Mouse (Mus musculus) neural tube, embryonic 12.5 days (tissue): ENCODE measurements at regions not wholly inside any gene's neighbourhood (a gene's known extent, or its start where the extent isn't known, plus 50 kb on each side); places are given as distances from the start of the nearest gene placed in this dataset.

Experiments
- ATAC-seq: fragments of 200-750 bp; cut with Nextera tagmentation; 2 replicates; pipeline ENCODE4 v1.8.0; 2017; ENCODE audit warnings: low read depth, mild to moderate bottlenecking, moderate TSS enrichment, moderate library complexity; ENCODE audit not compliant: low FRiP score
- H3K27ac ChIP-seq: fragments of 300-500 bp; sonication (generic); 2 replicates; pipeline ENCODE4 v1.5.1; 2016
- H3K27me3 ChIP-seq: fragments of 300-500 bp; sonication (generic); replicated peaks from 2 replicates; pipeline ENCODE4 v1.6.1; 2016; ENCODE audit warnings: mild to moderate bottlenecking
- H3K36me3 ChIP-seq: fragments of 300-500 bp; sonication (generic); 2 replicates; pipeline ENCODE4 v1.6.1; 2016; ENCODE audit warnings: mild to moderate bottlenecking
- H3K4me1 ChIP-seq: fragments of 300-500 bp; sonication (generic); 2 replicates; pipeline ENCODE4 v1.6.1; 2016
- H3K4me2 ChIP-seq: fragments of 300-500 bp; sonication (generic); replicated peaks from 2 replicates; pipeline ENCODE4 v1.6.1; 2016; ENCODE audit warnings: mild to moderate bottlenecking
- H3K4me3 ChIP-seq: fragments of 300-500 bp; sonication (generic); 2 replicates; pipeline ENCODE4 v1.5.1; 2016
- H3K9ac ChIP-seq: fragments of 300-500 bp; sonication (generic); 2 replicates; pipeline ENCODE4 v1.6.1; 2016; ENCODE audit warnings: mild to moderate bottlenecking
- H3K9me3 ChIP-seq: fragments of 300-500 bp; sonication (generic); 2 replicates; pipeline ENCODE4 v1.6.1; 2016; ENCODE audit warnings: mild to moderate bottlenecking
- WGBS: fragments of 180-500 bp; shearing (Covaris S2); methylation state at CpG from one replicate; pipeline ENCODE4 v1.1.7; 2016; 5-methylcytosine and 5-hydroxymethylcytosine counted together

DNA sequence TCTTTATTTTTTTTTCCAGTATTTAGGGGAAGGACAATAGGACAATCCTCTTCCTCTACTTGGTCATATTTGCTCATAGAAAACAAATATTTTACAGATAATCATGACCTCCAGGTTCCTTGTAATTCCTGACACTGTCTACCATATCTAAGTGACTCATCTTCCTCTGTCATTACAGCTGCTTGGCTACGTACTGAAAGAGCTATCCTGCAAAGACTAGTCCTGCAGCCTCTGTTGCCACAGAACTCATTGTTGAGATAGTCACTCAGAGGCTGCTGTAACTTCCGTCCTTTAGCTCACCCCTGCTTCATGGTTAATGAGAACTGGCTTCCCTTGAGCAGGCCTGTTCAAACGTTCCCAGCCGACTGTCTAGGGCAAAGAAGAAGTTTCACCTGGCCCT is 93.7 kb upstream of the Tsc22d2 start:
- H3K9ac ChIP-seq: no peak overlapping the region
- H3K4me1 ChIP-seq: no peaks in the 10 kb centered on the region
- H3K27me3 ChIP-seq: no peaks in the 10 kb centered on the region
- no peak for ATAC-seq
- no peak overlapping the region for H3K27ac ChIP-seq
- no peak overlapping the region for H3K4me2 ChIP-seq
- 80% methylated on average over 4 of the region's 4 CpGs for WGBS
- H3K4me3 ChIP-seq: no peak overlapping the region
- no peaks in the 10 kb centered on the region for H3K36me3 ChIP-seq
- no peaks in the 10 kb centered on the region for H3K9me3 ChIP-seq

DNA sequence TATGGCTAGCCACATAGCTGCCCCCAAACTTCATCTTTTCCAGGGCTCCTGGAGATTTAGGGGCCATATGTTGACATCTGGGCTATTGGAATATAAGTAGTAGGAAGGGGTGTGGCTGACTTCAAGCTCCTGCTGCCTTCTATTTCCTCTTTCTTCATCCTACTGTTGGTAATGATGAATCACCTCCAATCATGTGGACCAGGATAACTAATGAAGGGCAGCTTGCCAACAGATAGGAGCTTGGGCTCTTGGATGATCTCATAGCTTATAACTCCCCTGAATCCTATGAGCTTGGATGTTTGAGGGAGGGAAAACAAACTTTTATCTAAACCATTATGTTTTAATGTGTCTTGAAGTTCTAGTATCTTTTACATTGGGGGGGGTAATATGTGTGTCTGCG is 92.2 kb upstream of the Tsc22d2 start:
- no peak overlapping the region for H3K27ac ChIP-seq
- no peak for ATAC-seq
- H3K4me3 ChIP-seq: no peak overlapping the region
- no peak overlapping the region for H3K4me2 ChIP-seq
- H3K27me3 ChIP-seq: no peaks in the 10 kb centered on the region
- no peak overlapping the region for H3K9ac ChIP-seq
- no peaks in the 10 kb centered on the region for H3K4me1 ChIP-seq
- 95% methylated on average over 1 of the region's 1 CpGs for WGBS
- H3K36me3 ChIP-seq: no peaks in the 10 kb centered on the region
- no peaks in the 10 kb centered on the region for H3K9me3 ChIP-seq

DNA sequence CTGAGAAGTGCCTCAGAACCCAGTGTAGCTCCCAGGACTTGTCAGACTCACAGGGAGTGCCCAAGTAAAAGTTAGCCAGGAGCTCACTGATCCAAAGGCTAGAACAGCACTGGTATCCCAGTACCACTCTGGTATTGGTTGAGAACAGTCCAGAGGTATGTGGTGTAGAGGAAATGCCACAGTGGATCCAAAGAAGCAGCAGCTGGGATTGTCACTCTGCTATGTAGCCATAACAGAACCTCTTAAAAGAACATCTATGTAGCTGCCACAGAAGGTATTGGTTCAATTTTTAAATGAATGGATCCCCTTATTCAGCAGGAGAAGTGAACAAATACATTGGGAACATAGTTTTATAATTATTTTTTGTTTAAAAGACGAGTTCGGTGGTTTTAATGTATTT is 86.8 kb upstream of the Tsc22d2 start:
- H3K4me3 ChIP-seq: no peak overlapping the region
- H3K4me2 ChIP-seq: no peak overlapping the region
- ATAC-seq: no peak
- H3K4me1 ChIP-seq: no peaks in the 10 kb centered on the region
- no peak overlapping the region for H3K9ac ChIP-seq
- no peak overlapping the region for H3K27ac ChIP-seq
- H3K36me3 ChIP-seq: no peaks in the 10 kb centered on the region
- H3K9me3 ChIP-seq: no peaks in the 10 kb centered on the region
- no peaks in the 10 kb centered on the region for H3K27me3 ChIP-seq
- 72% methylated on average over 2 of the region's 2 CpGs for WGBS

DNA sequence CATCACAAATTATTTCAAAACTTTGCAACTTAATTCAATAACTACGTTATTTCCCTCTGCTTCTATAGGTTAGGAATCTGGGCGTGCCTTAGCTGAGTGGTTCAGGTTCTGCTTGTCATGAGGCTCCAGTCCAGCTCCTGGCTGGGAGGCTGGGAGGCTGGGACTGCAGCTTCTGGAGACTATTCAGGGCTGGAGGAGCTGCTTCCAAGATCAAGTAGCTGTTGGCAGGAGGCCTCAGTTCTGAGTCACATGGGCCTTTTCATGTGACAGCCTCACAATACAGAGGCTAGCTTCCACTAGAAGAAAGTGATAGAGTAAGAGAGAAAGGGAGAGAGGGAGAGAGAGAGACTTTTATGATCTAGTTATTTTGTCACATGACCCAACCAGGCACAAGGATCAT is 84.3 kb upstream of the Tsc22d2 start:
- WGBS: 88% methylated on average over 2 of the region's 2 CpGs
- Histone ChIP-seq H3K27me3 (no peaks in the 10 kb centered on the region), H3K27ac (no peak overlapping the region), H3K4me2 (no peak overlapping the region), H3K36me3 (no peaks in the 10 kb centered on the region), H3K4me3 (no peak overlapping the region), H3K9me3 (no peaks in the 10 kb centered on the region), H3K9ac (no peak overlapping the region), H3K4me1 (no peaks in the 10 kb centered on the region)
- no peak for ATAC-seq

DNA sequence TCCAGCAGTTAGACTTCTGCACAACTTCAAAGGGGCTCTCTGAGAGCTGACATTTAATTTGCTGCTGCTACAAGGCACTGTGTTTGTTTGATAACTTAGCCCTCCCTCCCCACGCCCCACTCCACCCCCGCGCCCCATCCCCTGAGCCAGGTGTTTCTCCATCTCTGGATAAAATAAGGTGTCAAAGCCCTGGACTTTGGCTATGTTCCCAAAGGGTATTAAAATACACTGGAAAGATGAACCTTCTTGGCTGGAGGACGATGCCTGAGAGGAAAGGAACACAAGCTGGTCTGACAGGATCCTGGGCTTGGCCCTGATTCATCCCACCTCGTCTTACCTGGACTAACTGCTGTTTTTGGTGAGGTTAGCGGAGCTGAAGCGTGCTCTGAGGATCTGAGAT is 80.5 kb upstream of the Tsc22d2 start:
- H3K27me3 ChIP-seq: no peaks in the 10 kb centered on the region
- no peaks in the 10 kb centered on the region for H3K9me3 ChIP-seq
- no peak overlapping the region for H3K4me2 ChIP-seq
- H3K4me3 ChIP-seq: no peak overlapping the region
- ATAC-seq: no peak
- H3K36me3 ChIP-seq: no peaks in the 10 kb centered on the region
- no peak overlapping the region for H3K9ac ChIP-seq
- no peak overlapping the region for H3K27ac ChIP-seq
- 62% methylated on average over 7 of the region's 7 CpGs for WGBS
- H3K4me1 ChIP-seq: peaks cover 3% of the 10 kb centered on the region; the same call in 1 of the 2 replicates

DNA sequence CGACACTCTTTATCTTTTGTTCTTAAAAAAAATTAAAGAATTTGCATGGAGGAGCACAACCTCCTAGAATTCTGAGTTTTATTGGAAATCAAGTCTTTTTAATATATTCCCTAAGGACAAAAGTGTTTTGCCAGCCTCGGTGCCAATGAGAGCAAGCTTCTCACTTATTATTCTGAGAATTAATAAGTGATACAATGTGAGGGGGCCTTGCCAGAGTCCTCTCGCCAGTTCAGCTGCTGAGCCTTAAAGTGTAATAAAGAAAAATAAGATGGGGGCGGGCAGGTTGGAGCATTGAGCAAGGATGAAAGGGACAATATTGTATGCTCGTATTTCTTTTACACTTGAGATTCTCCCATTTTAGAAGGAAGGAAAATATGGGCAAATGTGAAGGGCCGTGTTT is 79.2 kb upstream of the Tsc22d2 start:
- Histone ChIP-seq H3K27me3 (no peaks in the 10 kb centered on the region), H3K27ac (no peak overlapping the region), H3K36me3 (no peaks in the 10 kb centered on the region), H3K9me3 (no peaks in the 10 kb centered on the region), H3K4me3 (no peak overlapping the region), H3K4me1 (peaks cover 3% of the 10 kb centered on the region; the same call in 1 of the 2 replicates), H3K4me2 (no peak overlapping the region), H3K9ac (no peak overlapping the region)
- ATAC-seq: no peak
- WGBS: 69% methylated on average over 6 of the region's 6 CpGs

DNA sequence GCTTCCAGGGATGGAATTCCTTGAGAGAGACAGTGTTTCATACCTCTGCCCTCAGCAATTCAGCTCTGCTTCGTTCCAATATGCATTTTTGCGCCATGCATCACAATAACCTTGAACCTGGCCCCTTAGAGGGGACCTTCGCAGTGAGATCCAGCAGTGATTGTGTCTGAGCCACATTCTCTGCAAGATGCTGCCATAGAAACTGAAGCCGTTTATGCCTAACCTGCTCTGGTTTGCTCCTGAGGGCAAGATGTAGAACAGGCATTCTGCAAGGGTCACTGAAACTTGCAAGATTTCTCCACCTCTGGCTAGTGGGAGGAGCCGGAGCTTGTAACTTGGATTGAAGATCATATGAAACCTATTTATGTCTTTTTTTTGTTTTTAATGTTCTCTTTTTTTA is 78.4 kb upstream of the Tsc22d2 start:
- H3K4me2 ChIP-seq: no peak overlapping the region
- ATAC-seq: no peak
- no peak overlapping the region for H3K9ac ChIP-seq
- peaks cover 3% of the 10 kb centered on the region; the same call in 1 of the 2 replicates for H3K4me1 ChIP-seq
- no peak overlapping the region for H3K27ac ChIP-seq
- H3K27me3 ChIP-seq: no peaks in the 10 kb centered on the region
- H3K36me3 ChIP-seq: no peaks in the 10 kb centered on the region
- H3K9me3 ChIP-seq: no peaks in the 10 kb centered on the region
- WGBS: 50% methylated on average over 5 of the region's 5 CpGs
- no peak overlapping the region for H3K4me3 ChIP-seq

DNA sequence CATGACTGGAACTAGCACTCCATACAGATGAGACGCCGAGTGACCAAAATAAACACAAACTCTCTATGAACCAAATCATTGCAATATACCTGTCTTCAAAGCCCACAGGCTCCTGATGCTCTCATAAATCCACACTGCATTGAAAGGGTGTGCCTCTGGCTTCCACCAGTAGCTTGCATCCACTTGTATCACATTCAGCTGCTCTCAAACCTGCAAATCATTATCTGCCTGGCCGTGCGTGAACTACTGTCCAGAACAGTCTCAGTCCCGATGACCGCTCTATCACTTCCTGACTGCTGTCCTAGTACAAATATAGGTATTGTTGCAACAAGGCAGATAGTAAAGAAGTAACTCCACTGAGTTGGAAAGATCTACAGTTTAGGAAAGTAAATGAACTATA is 77.9 kb upstream of the Tsc22d2 start:
- Histone ChIP-seq H3K4me3 (no peak overlapping the region), H3K4me1 (peaks cover 3% of the 10 kb centered on the region; the same call in 1 of the 2 replicates), H3K9me3 (no peaks in the 10 kb centered on the region), H3K36me3 (no peaks in the 10 kb centered on the region), H3K27me3 (no peaks in the 10 kb centered on the region), H3K4me2 (no peak overlapping the region), H3K9ac (no peak overlapping the region), H3K27ac (no peak overlapping the region)
- WGBS: 81% methylated on average over 6 of the region's 6 CpGs
- ATAC-seq: no peak

DNA sequence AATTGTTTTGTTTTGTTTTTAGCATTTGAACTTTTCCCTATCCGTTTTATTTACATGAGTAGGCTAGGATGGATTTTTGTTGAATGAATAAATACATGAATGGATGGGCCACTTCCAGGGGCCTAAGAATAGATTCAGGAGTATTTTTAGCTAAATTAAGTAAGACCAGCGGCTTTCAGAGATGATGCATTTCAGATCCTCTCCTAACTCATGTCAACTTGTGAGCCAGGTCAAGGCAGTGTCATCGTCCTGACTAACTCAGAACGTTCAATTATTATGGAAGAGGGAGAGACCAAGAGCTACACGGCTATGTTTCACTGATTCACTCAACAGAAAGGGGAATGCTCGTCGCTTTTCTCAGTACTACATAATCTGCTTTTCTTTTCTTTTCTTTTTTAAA is 75.5 kb upstream of the Tsc22d2 start:
- Histone ChIP-seq H3K9me3 (no peaks in the 10 kb centered on the region), H3K36me3 (no peaks in the 10 kb centered on the region), H3K9ac (no peak overlapping the region), H3K27ac (no peak overlapping the region), H3K4me3 (no peak overlapping the region), H3K4me1 (peaks cover 3% of the 10 kb centered on the region; the same call in 1 of the 2 replicates), H3K4me2 (no peak overlapping the region), H3K27me3 (no peaks in the 10 kb centered on the region)
- ATAC-seq: no peak
- WGBS: 86% methylated on average over 7 of the region's 7 CpGs

DNA sequence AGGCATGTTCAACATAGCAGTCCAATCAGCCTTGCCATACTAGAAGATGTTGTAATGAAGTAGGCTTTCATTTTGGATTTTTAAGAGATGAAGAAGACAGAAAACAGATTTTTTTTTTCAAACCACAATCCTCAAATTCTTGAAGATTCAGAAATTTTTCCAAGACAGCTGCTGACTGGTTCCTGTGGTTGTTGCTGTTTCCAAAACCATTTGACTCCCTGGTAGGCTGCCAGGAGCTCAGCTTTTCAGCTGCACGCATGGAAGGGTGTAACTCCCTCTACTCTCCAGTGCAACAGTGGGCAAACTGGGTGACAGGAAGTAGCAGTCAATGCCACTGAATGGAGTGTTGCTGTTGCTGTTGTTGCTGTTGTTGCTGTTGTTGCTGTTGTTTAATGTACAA is 72.4 kb upstream of the Tsc22d2 start:
- Histone ChIP-seq H3K9me3 (no peaks in the 10 kb centered on the region), H3K4me2 (no peak overlapping the region), H3K4me3 (no peak overlapping the region), H3K4me1 (no peaks in the 10 kb centered on the region), H3K36me3 (no peaks in the 10 kb centered on the region), H3K27me3 (no peaks in the 10 kb centered on the region), H3K9ac (no peak overlapping the region), H3K27ac (no peak overlapping the region)
- no peak for ATAC-seq
- 86% methylated on average over 1 of the region's 1 CpGs for WGBS

DNA sequence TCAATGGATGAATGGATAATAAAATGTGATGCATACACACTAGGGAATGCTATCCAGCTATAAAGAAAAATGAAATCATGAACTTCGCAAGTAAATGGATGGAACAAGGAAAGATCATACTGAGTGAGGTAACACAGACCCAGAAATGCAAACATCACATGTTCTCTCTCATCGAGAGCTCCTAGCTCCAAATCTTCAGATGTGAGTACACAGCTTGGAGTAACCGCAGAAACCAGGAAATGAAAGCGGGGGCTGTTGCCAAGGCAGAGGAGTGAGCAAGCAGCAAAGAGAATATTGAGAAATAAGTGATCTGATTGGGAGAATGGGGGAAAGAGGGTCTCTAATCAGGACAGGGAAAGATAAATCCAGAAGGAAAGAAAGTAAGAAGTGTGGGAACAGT is 52.0 kb upstream of the Tsc22d2 start:
- WGBS: 92% methylated on average over 4 of the region's 4 CpGs
- no peak overlapping the region for H3K4me3 ChIP-seq
- ATAC-seq: no peak
- no peaks in the 10 kb centered on the region for H3K27me3 ChIP-seq
- no peaks in the 10 kb centered on the region for H3K4me1 ChIP-seq
- H3K36me3 ChIP-seq: no peaks in the 10 kb centered on the region
- no peaks in the 10 kb centered on the region for H3K9me3 ChIP-seq
- no peak overlapping the region for H3K4me2 ChIP-seq
- H3K9ac ChIP-seq: no peak overlapping the region
- no peak overlapping the region for H3K27ac ChIP-seq

DNA sequence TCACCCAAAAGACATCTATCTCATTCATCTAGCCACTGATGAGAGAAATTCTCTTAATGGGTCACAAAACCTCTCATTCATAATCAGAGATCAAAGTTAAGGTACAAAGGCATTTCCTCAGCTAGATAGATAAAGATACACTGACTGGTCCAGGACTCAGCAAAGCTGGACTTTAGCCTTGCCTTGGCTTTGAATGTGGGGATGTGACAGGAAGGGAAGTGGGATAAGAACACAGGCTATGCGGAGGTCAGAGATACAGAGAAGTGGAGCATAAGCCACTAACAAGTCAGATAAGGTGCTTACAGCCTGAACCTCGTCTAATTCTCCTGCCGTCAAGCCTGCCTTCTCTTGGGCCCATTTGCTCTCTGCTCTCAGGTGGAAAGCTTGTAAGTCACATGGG is 50.0 kb upstream of the Tsc22d2 start:
- Histone ChIP-seq H3K9ac (no peak overlapping the region), H3K4me2 (no peak overlapping the region), H3K4me1 (no peaks in the 10 kb centered on the region), H3K27me3 (no peaks in the 10 kb centered on the region), H3K9me3 (no peaks in the 10 kb centered on the region), H3K27ac (no peak overlapping the region), H3K4me3 (no peak overlapping the region), H3K36me3 (no peaks in the 10 kb centered on the region)
- 84% methylated on average over 3 of the region's 3 CpGs for WGBS
- no peak for ATAC-seq
